Mouse (Mus musculus) stomach, embryonic 15.5 days (tissue): ENCODE results near the gene Kdm2a. TPM values are rescaled to one million over a fixed set of nuclear protein-coding genes. Genes with fewer than 3 reads are reported as not detected.

Experiments
- ATAC-seq: fragments of 200-750 bp; cut with Nextera tagmentation; 2 replicates; pipeline ENCODE4 v1.8.0; 2017; ENCODE audit warnings: low read depth, moderate number of reproducible peaks, moderate TSS enrichment; ENCODE audit not compliant: insufficient read depth, low FRiP score
- H3K27ac ChIP-seq: fragments of 300-500 bp; sonication (generic); 2 replicates; pipeline ENCODE4 v1.5.1; 2015; ENCODE audit warnings: mild to moderate bottlenecking, inconsistent platforms
- H3K27me3 ChIP-seq: fragments of 300-500 bp; sonication (generic); replicated peaks from 2 replicates; pipeline ENCODE4 v1.6.1; 2015; ENCODE audit warnings: inconsistent platforms
- H3K36me3 ChIP-seq: fragments of 300-500 bp; sonication (generic); 2 replicates; pipeline ENCODE4 v1.6.1; 2015; ENCODE audit warnings: inconsistent platforms
- H3K4me1 ChIP-seq: fragments of 300-500 bp; sonication (generic); 2 replicates; pipeline ENCODE4 v1.6.1; 2015; ENCODE audit warnings: inconsistent platforms
- H3K4me2 ChIP-seq: fragments of 300-500 bp; sonication (generic); 2 replicates; pipeline ENCODE4 v1.6.1; 2015; ENCODE audit warnings: mild to moderate bottlenecking, inconsistent platforms
- H3K4me3 ChIP-seq: fragments of 300-500 bp; sonication (generic); replicated peaks from 2 replicates; pipeline ENCODE4 v1.5.1; 2015; ENCODE audit warnings: inconsistent platforms
- H3K9ac ChIP-seq: fragments of 300-500 bp; sonication (generic); 2 replicates; pipeline ENCODE4 v1.6.1; 2015; ENCODE audit warnings: inconsistent platforms
- H3K9me3 ChIP-seq: fragments of 300-500 bp; sonication (generic); 2 replicates; pipeline ENCODE4 v1.6.1; 2016; ENCODE audit warnings: inconsistent platforms
- WGBS: fragments of 180-500 bp; shearing (Covaris S2); methylation state at CpG from one replicate; pipeline ENCODE4 v1.1.7; 2015; 5-methylcytosine and 5-hydroxymethylcytosine counted together
- polyA plus RNA-seq: library from polyadenylated mRNA; unstranded; fragments of >200 nt; fragmentation: Nextera tagmentation; extraction: Ambion mirVana; gene quantifications from 2 replicates; pipeline ENCODE4 v1.2.1, GENCODE M21; 2015

Kdm2a gene
- polyA plus RNA-seq, 1 experiment from 2014 or later: 37.2 TPM

DNA sequence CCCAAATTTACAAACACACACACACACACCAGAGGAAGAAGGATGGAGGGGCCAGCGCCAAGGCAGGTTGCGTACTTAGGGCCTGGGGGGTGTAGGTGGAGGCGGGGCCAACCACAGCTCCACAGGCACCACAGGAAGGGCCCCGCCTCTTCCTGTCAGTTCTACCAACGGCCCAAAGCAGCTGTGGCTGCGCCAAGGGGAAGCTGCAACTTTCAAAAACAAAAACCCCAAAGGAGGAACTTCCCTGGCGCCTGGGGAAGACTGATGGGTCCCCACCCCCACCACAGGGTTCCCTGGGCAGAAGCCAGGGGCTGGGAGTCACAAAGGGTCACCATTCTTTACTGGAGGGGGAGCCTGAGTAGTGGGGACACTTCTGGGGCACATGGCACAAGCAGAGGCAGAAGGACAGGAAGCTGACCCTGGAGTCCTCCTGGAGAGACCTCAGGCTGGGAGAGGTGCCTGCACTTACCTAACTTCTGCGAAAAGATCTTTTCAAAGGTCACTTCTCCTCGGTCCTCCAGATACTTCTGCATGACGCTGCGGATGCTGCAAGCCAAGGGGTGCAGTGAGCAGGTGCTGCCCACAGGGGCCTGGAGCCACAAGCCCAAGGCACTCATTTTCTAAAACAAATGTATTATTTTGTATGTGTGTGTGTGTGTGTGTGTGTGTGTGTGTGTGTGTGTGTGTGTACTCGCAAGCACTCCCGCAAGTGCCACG is 103.5 kb downstream of the Kdm2a start:
- peaks cover 15% of the 10 kb centered on the region for H3K4me1 ChIP-seq
- H3K27ac ChIP-seq: peak overlapping the region; percentile 49; the same call in 1 of the 2 replicates

DNA sequence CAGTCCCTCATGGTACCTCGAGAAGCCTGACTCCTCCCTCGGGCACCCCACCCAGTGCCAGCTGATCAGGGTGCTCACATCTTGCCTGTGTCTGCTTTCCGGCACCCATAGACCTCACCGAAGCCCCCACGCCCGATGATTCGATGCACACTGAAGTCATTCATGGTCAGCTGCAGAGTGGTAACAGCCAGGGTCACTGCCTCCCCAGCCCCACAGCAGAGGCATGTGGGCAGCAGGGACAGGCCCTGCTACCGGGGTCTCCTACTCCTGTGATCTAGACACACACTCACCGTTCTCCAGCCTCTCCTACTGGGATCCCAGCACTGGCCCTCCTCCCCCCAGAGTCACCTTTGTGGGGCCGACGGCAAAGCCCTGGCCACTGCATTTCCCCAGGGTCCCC is 106.9 kb downstream of the Kdm2a start:
- H3K4me1 ChIP-seq: 0 out of 2 replicates have a peak, but pooled peaks cover 3% of the 10 kb centered on the region
- 89% methylated on average over 11 of the region's 11 CpGs for WGBS
- ATAC-seq: no peak
- no peaks in the 10 kb centered on the region for H3K9me3 ChIP-seq
- no peak overlapping the region for H3K4me2 ChIP-seq
- no peak overlapping the region for H3K9ac ChIP-seq
- H3K36me3 ChIP-seq: peaks cover 59% of the 10 kb centered on the region
- no peak overlapping the region for H3K4me3 ChIP-seq
- no peaks in the 10 kb centered on the region for H3K27me3 ChIP-seq
- no peak overlapping the region for H3K27ac ChIP-seq

More for the DNA sequence above, 103.5 kb downstream of the Kdm2a start:
- WGBS: 63% methylated on average over 14 of the region's 14 CpGs
- peaks cover 29% of the 10 kb centered on the region for H3K36me3 ChIP-seq
- no peak overlapping the region for H3K9ac ChIP-seq
- no peaks in the 10 kb centered on the region for H3K27me3 ChIP-seq
- H3K9me3 ChIP-seq: no peaks in the 10 kb centered on the region
- no peak for ATAC-seq
- H3K4me2 ChIP-seq: no peak overlapping the region
- no peak overlapping the region for H3K4me3 ChIP-seq

GRCm38 (mm10) chr19:4290749-4291148 is 107.3 kb downstream of the Kdm2a start:
- H3K9ac ChIP-seq: no peak overlapping the region
- H3K4me2 ChIP-seq: no peak overlapping the region
- peaks cover 63% of the 10 kb centered on the region for H3K36me3 ChIP-seq
- H3K27me3 ChIP-seq: no peaks in the 10 kb centered on the region
- no peak overlapping the region for H3K27ac ChIP-seq
- 72% methylated on average over 15 of the region's 15 CpGs for WGBS
- 0 out of 2 replicates have a peak, but pooled peaks cover 3% of the 10 kb centered on the region for H3K4me1 ChIP-seq
- no peak for ATAC-seq
- no peaks in the 10 kb centered on the region for H3K9me3 ChIP-seq
- H3K4me3 ChIP-seq: no peak overlapping the region

DNA sequence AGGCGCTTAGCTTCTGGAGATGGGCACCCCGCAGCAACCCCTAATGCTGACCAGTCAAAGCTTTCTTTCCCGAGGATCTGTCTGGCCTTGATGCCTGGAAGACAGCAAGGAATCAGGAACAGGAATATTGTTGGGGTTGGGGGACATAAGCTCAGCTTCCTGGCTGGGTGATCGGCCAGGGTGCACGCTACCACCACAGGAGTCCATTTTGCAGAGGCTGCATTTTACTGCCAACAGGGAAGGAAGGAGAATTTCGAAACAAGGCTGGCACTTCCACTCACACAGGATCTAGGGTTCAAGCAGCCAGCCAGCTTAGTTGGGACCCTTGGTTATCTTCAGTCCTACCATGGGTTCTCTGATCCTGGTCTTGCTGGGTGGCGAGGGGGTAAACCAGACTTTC is 114.4 kb downstream of the Kdm2a start:
- no peaks in the 10 kb centered on the region for H3K9me3 ChIP-seq
- peak overlapping the region; percentile 51 for H3K4me3 ChIP-seq
- ATAC-seq: no peak
- WGBS: 50% methylated on average over 7 of the region's 7 CpGs
- H3K9ac ChIP-seq: no peak overlapping the region
- peaks cover 33% of the 10 kb centered on the region for H3K36me3 ChIP-seq
- H3K27ac ChIP-seq: peak overlapping the region; percentile 45; the same call in 1 of the 2 replicates
- no peaks in the 10 kb centered on the region for H3K27me3 ChIP-seq
- peak overlapping the region; percentile 77 for H3K4me2 ChIP-seq
- no peaks in the 10 kb centered on the region for H3K4me1 ChIP-seq

GRCm38 (mm10) chr19:4282898-4283553 is 115.1 kb downstream of the Kdm2a start, which contains the start of gene Ankrd13d:
Gene Ankrd13d (minus strand): TSS chr19:4283137.
- Histone ChIP-seq H3K4me1 (no peaks in the 10 kb centered on the region), H3K27ac (peak within 1 kb of the TSS; percentile 45; the same call in 1 of the 2 replicates), H3K9ac (peak within 1 kb of the TSS; percentile 14; the same call in 1 of the 2 replicates), H3K4me3 (peak within 1 kb of the TSS; percentile 51), H3K9me3 (no peaks in the 10 kb centered on the region), H3K27me3 (no peaks in the 10 kb centered on the region), H3K36me3 (peaks cover 29% of the 10 kb centered on the region), H3K4me2 (peak within 1 kb of the TSS; percentile 77)
- WGBS: under 1% methylated on average over 48 of the region's 50 CpGs
- ATAC-seq: peak; percentile 93

- Histone ChIP-seq H3K4me1 (no peaks in the 10 kb centered on the region), H3K27me3 (no peaks in the 10 kb centered on the region), H3K36me3 (peaks cover 5% of the 10 kb centered on the region; the same call in 1 of the 2 replicates), H3K4me3 (no peak overlapping the region), H3K27ac (no peak overlapping the region), H3K9me3 (no peaks in the 10 kb centered on the region), H3K4me2 (no peak overlapping the region), H3K9ac (no peak overlapping the region)
- 90% methylated on average over 9 of the region's 9 CpGs for WGBS
- no peak for ATAC-seq
These were observed 117.7 kb downstream of the Kdm2a start for GRCm38 (mm10) chr19:4280425-4280824.

DNA sequence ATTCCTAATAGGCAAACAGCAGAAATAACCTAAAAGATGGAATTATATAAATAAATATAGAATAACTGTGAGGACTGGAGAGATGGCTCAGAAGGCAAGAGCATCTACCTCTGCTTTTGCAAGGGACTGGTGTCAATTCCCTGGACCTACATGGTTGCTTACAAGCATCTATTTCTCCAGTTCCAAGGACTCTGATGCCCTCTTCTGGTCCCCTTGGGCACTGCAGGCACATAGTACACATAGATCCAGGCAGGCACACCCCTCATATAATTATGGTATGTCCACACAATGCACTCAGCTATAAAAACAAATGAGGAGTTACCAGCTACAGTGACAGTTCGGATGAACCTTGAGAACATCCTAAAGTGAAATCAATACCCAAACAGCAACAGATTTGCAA is 118.6 kb downstream of the Kdm2a start:
- Histone ChIP-seq H3K4me3 (no peak overlapping the region), H3K27ac (no peak overlapping the region), H3K9ac (no peak overlapping the region), H3K36me3 (0 out of 2 replicates have a peak, but pooled peaks cover 4% of the 10 kb centered on the region), H3K4me1 (no peaks in the 10 kb centered on the region), H3K27me3 (no peaks in the 10 kb centered on the region), H3K4me2 (no peak overlapping the region), H3K9me3 (no peaks in the 10 kb centered on the region)
- ATAC-seq: no peak
- WGBS: 90% methylated on average over 1 of the region's 1 CpGs

DNA sequence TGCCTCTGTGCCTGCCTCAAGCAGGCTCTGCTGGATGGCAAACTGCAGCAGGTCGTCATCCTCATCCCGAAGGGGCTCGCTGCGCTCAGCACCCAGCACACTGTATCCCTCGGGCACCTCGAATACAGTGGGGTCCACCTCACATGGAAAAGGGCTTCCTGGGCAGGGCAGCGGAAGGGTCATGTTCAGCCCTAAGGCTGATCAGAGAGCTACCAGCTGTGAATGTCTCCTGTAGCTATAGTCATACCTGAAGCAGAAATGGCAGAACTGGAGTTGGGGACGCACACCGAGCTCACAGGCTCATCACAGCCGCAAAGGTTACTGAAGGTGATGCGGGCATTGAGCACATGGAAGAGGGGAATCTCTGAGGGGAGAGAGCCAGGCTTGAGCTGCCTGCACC is 127.1 kb downstream of the Kdm2a start:
- Histone ChIP-seq H3K27ac (no peak overlapping the region), H3K4me2 (no peak overlapping the region), H3K4me1 (0 out of 2 replicates have a peak, but pooled peaks cover 4% of the 10 kb centered on the region), H3K9me3 (no peaks in the 10 kb centered on the region), H3K36me3 (no peaks in the 10 kb centered on the region), H3K9ac (no peak overlapping the region), H3K27me3 (no peaks in the 10 kb centered on the region), H3K4me3 (no peak overlapping the region)
- WGBS: 92% methylated on average over 11 of the region's 11 CpGs
- no peak for ATAC-seq

DNA sequence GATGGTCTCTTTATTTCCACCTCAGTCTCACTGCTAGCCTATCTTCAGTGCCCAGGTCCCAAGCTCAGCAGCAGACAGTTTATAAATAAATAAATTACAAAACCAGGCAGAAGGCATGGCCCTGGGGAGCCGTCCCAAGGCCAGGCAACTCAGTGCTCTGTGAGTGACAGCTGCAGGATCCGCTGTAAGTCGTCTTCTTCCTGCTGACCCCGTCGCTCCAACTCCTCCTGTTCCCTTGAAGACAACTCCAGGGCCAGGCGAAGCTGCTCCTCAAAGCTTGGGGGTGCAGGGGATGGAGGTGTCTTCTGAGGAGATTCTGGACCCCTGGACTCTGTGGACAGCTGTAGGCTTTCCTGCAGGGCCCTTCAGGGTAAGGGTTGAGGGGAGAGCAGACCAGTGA is 127.9 kb downstream of the Kdm2a start:
- ATAC-seq: no peak
- H3K9me3 ChIP-seq: no peaks in the 10 kb centered on the region
- no peak overlapping the region for H3K4me2 ChIP-seq
- no peak overlapping the region for H3K27ac ChIP-seq
- 0 out of 2 replicates have a peak, but pooled peaks cover under 1% of the 10 kb centered on the region for H3K36me3 ChIP-seq
- no peaks in the 10 kb centered on the region for H3K27me3 ChIP-seq
- no peak overlapping the region for H3K4me3 ChIP-seq
- H3K9ac ChIP-seq: no peak overlapping the region
- H3K4me1 ChIP-seq: 0 out of 2 replicates have a peak, but pooled peaks cover 4% of the 10 kb centered on the region
- WGBS: 68% methylated on average over 6 of the region's 6 CpGs

DNA sequence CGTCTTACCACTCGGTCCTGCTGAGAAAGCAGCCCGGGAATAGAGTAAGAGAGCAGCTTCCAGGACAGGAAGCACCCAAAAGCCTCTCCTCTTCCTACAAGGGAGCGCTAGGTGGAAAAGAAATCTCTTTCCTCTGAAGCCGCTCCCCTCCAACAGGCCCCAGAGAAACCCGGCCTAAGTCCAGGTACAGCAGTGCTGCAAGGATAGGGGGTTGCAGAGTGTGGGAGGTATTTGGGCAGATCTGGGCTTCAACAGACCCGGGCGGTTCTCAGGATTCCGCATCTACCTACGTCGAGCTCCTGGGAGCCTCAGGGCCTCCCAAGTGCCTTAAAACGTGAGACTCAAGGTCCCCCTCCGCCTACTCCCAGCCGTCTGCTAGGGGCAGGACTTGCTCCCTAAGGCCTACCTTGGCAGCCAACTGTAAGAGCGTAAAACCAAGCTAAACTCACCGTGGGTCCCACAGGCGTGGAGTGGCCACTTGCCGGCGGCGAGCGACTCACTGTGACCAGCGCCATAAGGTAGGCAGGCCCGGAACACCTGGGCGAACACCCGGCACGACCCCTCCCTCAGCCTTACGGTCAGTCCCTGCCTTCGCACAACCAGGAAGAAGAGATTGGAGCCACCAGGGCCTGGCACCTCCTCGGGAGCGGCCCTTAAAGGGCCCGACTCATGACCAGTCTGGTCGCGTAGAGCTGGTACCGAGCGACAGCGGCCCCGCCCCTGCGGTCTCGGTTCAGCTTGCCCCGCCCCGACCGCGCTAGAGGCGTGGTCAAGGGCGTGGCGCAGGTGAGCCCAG is 129.3 kb downstream of the Kdm2a start, which contains the start of gene Ssh3:
Gene Ssh3, minus strand, starts transcription at position 615 of the 796 bp plus-strand sequence.
- Histone ChIP-seq H3K27ac (peak within 1 kb of the TSS; percentile 57), H3K4me3 (peak within 1 kb of the TSS; percentile 49), H3K9me3 (no peaks in the 10 kb centered on the region), H3K4me1 (0 out of 2 replicates have a peak, but pooled peaks cover 9% of the 10 kb centered on the region), H3K9ac (peak within 1 kb of the TSS; percentile 40; the same call in 1 of the 2 replicates), H3K27me3 (no peaks in the 10 kb centered on the region), H3K4me2 (peak within 1 kb of the TSS; percentile 65), H3K36me3 (0 out of 2 replicates have a peak, but pooled peaks cover 3% of the 10 kb centered on the region)
- peak; percentile 94 for ATAC-seq
- WGBS: 9% methylated on average over 46 of the region's 46 CpGs

DNA sequence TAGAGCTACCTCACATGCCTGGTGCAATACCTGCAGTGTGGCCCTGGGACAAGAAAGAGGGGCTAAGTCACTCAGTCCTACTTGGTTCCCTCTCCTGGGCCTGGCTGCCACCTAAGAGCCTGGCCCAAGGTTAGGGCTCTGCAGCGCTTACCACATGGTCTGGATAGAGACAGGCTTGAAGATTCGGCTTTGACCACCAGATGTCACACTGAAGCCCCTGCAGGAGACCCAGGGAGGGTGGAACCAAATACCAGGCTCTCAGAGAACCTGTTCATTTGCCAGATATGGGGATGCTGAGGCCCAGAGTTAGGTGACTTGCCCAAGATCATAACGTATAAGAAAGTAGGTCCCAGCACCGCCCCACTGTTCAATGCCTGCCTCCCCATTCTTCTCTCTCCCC is 132.1 kb downstream of the Kdm2a start:
- Histone ChIP-seq H3K9me3 (no peaks in the 10 kb centered on the region), H3K4me3 (no peak overlapping the region), H3K27ac (no peak overlapping the region), H3K9ac (no peak overlapping the region), H3K4me2 (no peak overlapping the region), H3K36me3 (0 out of 2 replicates have a peak, but pooled peaks cover 3% of the 10 kb centered on the region), H3K4me1 (peaks cover 18% of the 10 kb centered on the region; the same call in 1 of the 2 replicates), H3K27me3 (no peaks in the 10 kb centered on the region)
- 68% methylated on average over 4 of the region's 4 CpGs for WGBS
- ATAC-seq: no peak
